Mouse (Mus musculus) hindbrain, embryonic 13.5 days (tissue): Measurements from ENCODE around the gene Adamts13. TPM values are rescaled to one million over a fixed set of nuclear protein-coding genes. Genes with fewer than 3 reads are reported as not detected.

Experiments used
- ATAC-seq: fragments of 200-750 bp; cut with Nextera tagmentation; 2 replicates; pipeline ENCODE4 v1.8.0; 2017; ENCODE audit warnings: moderate TSS enrichment; ENCODE audit not compliant: low FRiP score
- H3K27ac ChIP-seq: fragments of 300-500 bp; sonication (generic); 2 replicates; pipeline ENCODE4 v1.5.1; 2015; ENCODE audit warnings: inconsistent platforms, mild to moderate bottlenecking, moderate library complexity
- H3K27me3 ChIP-seq: fragments of 300-500 bp; sonication (generic); 2 replicates; pipeline ENCODE4 v1.6.1; 2015; ENCODE audit warnings: mild to moderate bottlenecking, inconsistent platforms
- H3K36me3 ChIP-seq: fragments of 300-500 bp; sonication (generic); 2 replicates; pipeline ENCODE4 v1.6.1; 2015; ENCODE audit warnings: mild to moderate bottlenecking, inconsistent platforms
- H3K4me1 ChIP-seq: fragments of 300-500 bp; sonication (generic); replicated peaks from 2 replicates; pipeline ENCODE4 v1.6.1; 2015; ENCODE audit warnings: inconsistent platforms
- H3K4me2 ChIP-seq: fragments of 300-500 bp; sonication (generic); 2 replicates; pipeline ENCODE4 v1.6.1; 2015; ENCODE audit warnings: inconsistent platforms, mild to moderate bottlenecking, moderate library complexity
- H3K4me3 ChIP-seq: fragments of 300-500 bp; sonication (generic); 2 replicates; pipeline ENCODE4 v1.5.1; 2015; ENCODE audit warnings: mild to moderate bottlenecking, inconsistent platforms
- H3K9ac ChIP-seq: fragments of 300-500 bp; sonication (generic); 2 replicates; pipeline ENCODE4 v1.6.1; 2015; ENCODE audit warnings: mild to moderate bottlenecking, inconsistent platforms
- H3K9me3 ChIP-seq: fragments of 300-500 bp; sonication (generic); 2 replicates; pipeline ENCODE4 v1.6.1; 2016; ENCODE audit warnings: inconsistent platforms
- WGBS: fragments of 180-500 bp; shearing (Covaris S2); methylation state at CpG from one replicate; pipeline ENCODE4 v1.1.7; 2015; 5-methylcytosine and 5-hydroxymethylcytosine counted together
- polyA plus RNA-seq: library from polyadenylated mRNA; unstranded; fragments of >200 nt; fragmentation: Nextera tagmentation; extraction: Ambion mirVana; gene quantifications from 2 replicates; pipeline ENCODE4 v1.2.1, GENCODE M21; 2015

Adamts13 gene
- 0.31 TPM in 1 of 2 replicates, not detected in the other for polyA plus RNA-seq

GRCm38 (mm10) chr2:26973116-26973515 lies at the start of gene Adamts13:
TSS of gene Adamts13 (plus strand) at chr2:26973416.
- Histone ChIP-seq H3K27me3 (no peaks in the 10 kb centered on the region), H3K9me3 (no peaks in the 10 kb centered on the region), H3K4me1 (no peaks in the 10 kb centered on the region), H3K4me2 (no peak within 1 kb of the TSS), H3K36me3 (no peaks in the 10 kb centered on the region), H3K27ac (no peak within 1 kb of the TSS), H3K4me3 (no peak within 1 kb of the TSS), H3K9ac (no peak within 1 kb of the TSS)
- WGBS, result 73% methylated on average over 3 of the region's 3 CpGs
- ATAC-seq, result no peak

GRCm38 (mm10) chr2:26927745-26928476 lies 45.3 kb upstream of the Adamts13 start:
- ATAC-seq, result no peak
- no peaks in the 10 kb centered on the region for H3K9me3 ChIP-seq
- peaks cover 35% of the 10 kb centered on the region for H3K4me1 ChIP-seq

DNA sequence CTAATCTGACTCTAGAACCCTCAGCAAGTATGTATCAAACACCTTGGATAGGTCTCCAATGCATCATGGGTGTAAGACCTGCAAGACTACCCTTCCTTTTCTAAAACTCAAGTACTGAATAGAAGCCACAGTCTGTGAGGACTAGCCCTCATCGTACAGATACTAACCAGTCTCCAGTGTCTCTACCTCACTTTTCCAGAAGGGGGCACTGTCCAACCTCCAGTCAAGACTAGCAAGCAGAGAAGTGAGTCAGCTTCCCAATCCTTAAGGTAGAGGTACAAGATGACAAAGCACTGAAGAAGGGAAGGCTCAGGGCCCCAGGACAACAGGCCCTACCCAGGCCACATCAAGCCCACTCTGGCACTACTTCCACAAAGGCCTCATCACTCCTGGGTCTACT lies 42.8 kb upstream of the Adamts13 start:
- H3K4me1 ChIP-seq, result peaks cover 35% of the 10 kb centered on the region
- no peak overlapping the region for H3K4me3 ChIP-seq
- no peak overlapping the region for H3K27ac ChIP-seq
- ATAC-seq, result no peak
- H3K36me3 ChIP-seq, result peaks cover 54% of the 10 kb centered on the region
- H3K27me3 ChIP-seq, result no peaks in the 10 kb centered on the region
- H3K9me3 ChIP-seq, result no peaks in the 10 kb centered on the region
- WGBS, result 29% methylated on average over 1 of the region's 1 CpGs
- no peak overlapping the region for H3K4me2 ChIP-seq
- peak overlapping the region; percentile 97; the same call in 1 of the 2 replicates for H3K9ac ChIP-seq

More at GRCm38 (mm10) chr2:26927745-26928476, 45.3 kb upstream of the Adamts13 start:
- 93% methylated on average over 6 of the region's 6 CpGs for WGBS
- Histone ChIP-seq H3K27ac (no peak overlapping the region), H3K27me3 (no peaks in the 10 kb centered on the region), H3K4me3 (no peak overlapping the region), H3K4me2 (no peak overlapping the region), H3K9ac (no peak overlapping the region; the same call in 1 of the 2 replicates), H3K36me3 (peaks cover 78% of the 10 kb centered on the region)

GRCm38 (mm10) chr2:26932473-26933303 lies 40.5 kb upstream of the Adamts13 start:
- H3K4me1 ChIP-seq, result peaks cover 33% of the 10 kb centered on the region
- ATAC-seq, result no peak; the same call in 1 of the 2 replicates
- no peaks in the 10 kb centered on the region for H3K9me3 ChIP-seq
- peak overlapping the region; percentile 96 for H3K4me3 ChIP-seq
- WGBS, result 4% methylated on average over 44 of the region's 49 CpGs
- peak overlapping the region; percentile 88 for H3K27ac ChIP-seq
- H3K4me2 ChIP-seq, result peak overlapping the region; percentile 89
- no peaks in the 10 kb centered on the region for H3K27me3 ChIP-seq
- H3K36me3 ChIP-seq, result peaks cover 32% of the 10 kb centered on the region
- peak overlapping the region; percentile 97 for H3K9ac ChIP-seq

GRCm38 (mm10) chr2:26933304-26934055 lies 39.7 kb upstream of the Adamts13 start, which contains the start of the genes Surf4 and Stkld1:
TSS of gene Surf4 (minus strand) at chr2:26933928.
TSS of gene Stkld1 (plus strand) at chr2:26934047.
- peak within 1 kb of the TSS; percentile 88 for H3K27ac ChIP-seq
- no peaks in the 10 kb centered on the region for H3K9me3 ChIP-seq
- peaks cover 30% of the 10 kb centered on the region for H3K4me1 ChIP-seq
- peak within 1 kb of the TSS; percentile 89 for H3K4me2 ChIP-seq
- peak; percentile 95 for ATAC-seq
- peak within 1 kb of the TSS; percentile 96 for H3K4me3 ChIP-seq
- H3K27me3 ChIP-seq, result no peaks in the 10 kb centered on the region
- WGBS, result 1% methylated on average over 61 of the region's 70 CpGs
- peak within 1 kb of the TSS; percentile 97 for H3K9ac ChIP-seq
- peaks cover 25% of the 10 kb centered on the region for H3K36me3 ChIP-seq

GRCm38 (mm10) chr2:26935286-26935685 lies 37.9 kb upstream of the Adamts13 start:
- Histone ChIP-seq H3K4me1 (peaks cover 24% of the 10 kb centered on the region), H3K4me2 (no peak overlapping the region), H3K9me3 (no peaks in the 10 kb centered on the region), H3K36me3 (peaks cover 10% of the 10 kb centered on the region), H3K27ac (no peak overlapping the region), H3K9ac (no peak overlapping the region), H3K27me3 (no peaks in the 10 kb centered on the region), H3K4me3 (no peak overlapping the region)
- ATAC-seq, result no peak
- WGBS, result 85% methylated on average over 2 of the region's 2 CpGs

DNA sequence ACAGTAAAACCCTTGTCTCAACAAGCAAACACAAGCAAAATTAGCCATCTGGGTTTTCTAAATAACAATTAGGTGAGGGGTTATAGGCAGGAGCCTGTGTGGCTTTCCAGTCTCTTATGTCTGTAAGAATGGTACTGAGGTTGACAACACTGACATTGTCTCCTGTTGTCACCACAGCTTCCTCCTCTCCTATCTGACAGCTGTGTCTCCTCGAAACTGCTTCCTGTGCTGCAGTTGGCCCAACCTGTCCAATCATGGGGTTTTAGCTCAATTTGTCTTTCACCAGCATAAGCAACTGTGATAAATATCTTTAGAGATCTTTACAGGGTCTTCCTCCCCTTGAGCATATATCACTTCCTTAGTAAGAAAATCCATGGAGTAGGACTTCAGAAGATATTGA lies 36.8 kb upstream of the Adamts13 start:
- Histone ChIP-seq H3K4me1 (peaks cover 12% of the 10 kb centered on the region), H3K27me3 (no peaks in the 10 kb centered on the region), H3K4me2 (no peak overlapping the region), H3K4me3 (no peak overlapping the region), H3K9me3 (no peaks in the 10 kb centered on the region), H3K36me3 (no peaks in the 10 kb centered on the region), H3K27ac (no peak overlapping the region), H3K9ac (no peak overlapping the region)
- 69% methylated on average over 1 of the region's 1 CpGs for WGBS
- no peak for ATAC-seq

DNA sequence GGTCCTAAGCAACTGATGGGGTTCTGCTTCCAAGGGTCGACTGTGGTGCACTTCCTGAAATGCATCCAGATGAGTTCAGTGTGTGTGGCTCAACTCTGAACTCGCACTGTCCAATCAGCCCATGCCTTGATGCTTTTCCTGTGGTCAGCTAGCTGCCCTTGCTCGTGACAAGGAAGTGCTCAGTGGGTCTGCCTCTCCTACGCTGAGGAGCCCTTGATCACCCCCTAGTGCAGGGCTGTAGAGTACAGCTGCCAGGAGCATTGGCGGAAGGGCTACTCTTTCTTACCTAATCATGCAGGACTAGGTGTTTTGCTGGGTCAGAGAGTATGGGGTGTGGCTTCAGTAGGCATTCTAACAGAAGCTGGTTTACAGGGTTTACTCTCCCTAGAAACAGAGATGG lies 31.7 kb upstream of the Adamts13 start:
- no peak overlapping the region for H3K4me2 ChIP-seq
- H3K36me3 ChIP-seq, result peaks cover 2% of the 10 kb centered on the region
- no peaks in the 10 kb centered on the region for H3K9me3 ChIP-seq
- H3K4me3 ChIP-seq, result no peak overlapping the region
- no peak for ATAC-seq
- H3K27me3 ChIP-seq, result no peaks in the 10 kb centered on the region
- no peak overlapping the region for H3K27ac ChIP-seq
- 43% methylated on average over 5 of the region's 5 CpGs for WGBS
- H3K9ac ChIP-seq, result no peak overlapping the region
- no peaks in the 10 kb centered on the region for H3K4me1 ChIP-seq

- Histone ChIP-seq H3K4me1 (no peaks in the 10 kb centered on the region), H3K36me3 (peaks cover 10% of the 10 kb centered on the region), H3K27ac (no peak overlapping the region), H3K9ac (no peak overlapping the region), H3K9me3 (no peaks in the 10 kb centered on the region), H3K4me3 (no peak overlapping the region), H3K4me2 (no peak overlapping the region), H3K27me3 (no peaks in the 10 kb centered on the region)
- 89% methylated on average over 3 of the region's 3 CpGs for WGBS
- ATAC-seq, result no peak
Measured at GRCm38 (mm10) chr2:26943253-26943652, 30.0 kb upstream of the Adamts13 start.

GRCm38 (mm10) chr2:26950411-26950810 lies 22.8 kb upstream of the Adamts13 start:
- Histone ChIP-seq H3K4me3 (no peak overlapping the region), H3K9ac (no peak overlapping the region), H3K27me3 (no peaks in the 10 kb centered on the region), H3K27ac (no peak overlapping the region), H3K36me3 (peaks cover 77% of the 10 kb centered on the region), H3K4me1 (no peaks in the 10 kb centered on the region), H3K4me2 (no peak overlapping the region), H3K9me3 (no peaks in the 10 kb centered on the region)
- ATAC-seq, result no peak
- WGBS, result 94% methylated on average over 2 of the region's 2 CpGs

GRCm38 (mm10) chr2:26951346-26951905 lies 21.8 kb upstream of the Adamts13 start:
- no peak overlapping the region for H3K27ac ChIP-seq
- no peaks in the 10 kb centered on the region for H3K27me3 ChIP-seq
- 94% methylated on average over 8 of the region's 8 CpGs for WGBS
- no peaks in the 10 kb centered on the region for H3K9me3 ChIP-seq
- H3K4me1 ChIP-seq, result no peaks in the 10 kb centered on the region
- peaks cover 86% of the 10 kb centered on the region for H3K36me3 ChIP-seq
- H3K4me2 ChIP-seq, result no peak overlapping the region
- no peak for ATAC-seq
- no peak overlapping the region for H3K4me3 ChIP-seq
- no peak overlapping the region for H3K9ac ChIP-seq
